Mouse (Mus musculus): ENCODE data around the gene Kcnn4. TPM values are rescaled to one million over a fixed set of nuclear protein-coding genes. Genes with fewer than 3 reads are reported as not detected.

Kcnn4 gene
- polyA plus RNA-seq, 2 experiments, result 90.2 to 113 TPM

- ATAC-seq (ENCODE audit: insufficient read depth) (peak; percentile 38; the same call in 1 of the 2 replicates), DNase-seq (ENCODE audit: low read depth in 3 of 3, low spot score in 3 of 3) (peak; percentile 60 to 68 (median 65))
- no peak overlapping the region for H3K4me2 ChIP-seq (ENCODE audit: low read depth)
- no peaks in the 10 kb centered on the region for H3K27me3 ChIP-seq (ENCODE audit: control insufficient read depth, insufficient read depth, low read length)
- no peaks in the 10 kb centered on the region for H3K9me3 ChIP-seq (ENCODE audit: control insufficient read depth, low read length)
- no peak overlapping the region for H3K4me3 ChIP-seq (ENCODE audit: insufficient read depth in 1 of 2, low read depth in 2 of 2, low read length in 2 of 2)
- peaks cover 18% of the 10 kb centered on the region for H3K36me3 ChIP-seq (replicated peaks; ENCODE audit: control insufficient read depth, insufficient read depth, low read depth)
- H3K9ac ChIP-seq (replicated peaks), result no peak overlapping the region
- H3K27ac ChIP-seq, result peak overlapping the region; percentile 26; the same call in 1 of the 2 replicates
- WGBS (ENCODE audit: insufficient replicate concordance), result 38% methylated on average over 5 of the region's 5 CpGs
- peaks cover 0 to 7% of the 10 kb centered on the region in 2 experiments; a peak in 1 of 4 replicates for H3K4me1 ChIP-seq (replicated peaks; ENCODE audit: control insufficient read depth in 2 of 2, insufficient read depth in 2 of 2, low read length in 1 of 2)
- no peak for TF ChIP-seq EP300 (IDR thresholded peaks at IDR 0.05; ENCODE audit: low read depth)
- peak; percentile 88 for TF ChIP-seq CTCF (IDR thresholded peaks at IDR 0.05; ENCODE audit: low read depth)
Measured at GRCm38 (mm10) chr7:24406528-24407344, 36.7 kb downstream of the Kcnn4 start.

GRCm38 (mm10) chr7:24408186-24408585 lies 38.1 kb downstream of the Kcnn4 start:
- H3K27ac ChIP-seq, result no peak overlapping the region
- no peak overlapping the region for H3K9ac ChIP-seq (replicated peaks)
- H3K4me2 ChIP-seq (ENCODE audit: low read depth), result no peak overlapping the region
- ATAC-seq (ENCODE audit: insufficient read depth), result no peak
- TF ChIP-seq EP300 (IDR thresholded peaks at IDR 0.05; ENCODE audit: low read depth) (no peak), CTCF (IDR thresholded peaks at IDR 0.05; ENCODE audit: low read depth) (no peak)
- 81% methylated on average over 9 of the region's 9 CpGs for WGBS (ENCODE audit: insufficient replicate concordance)
- H3K4me3 ChIP-seq (ENCODE audit: insufficient read depth in 1 of 2, low read depth in 2 of 2, low read length in 2 of 2), result no peak overlapping the region
- no peak for DNase-seq (ENCODE audit: low read depth in 3 of 3, low spot score in 3 of 3)
- H3K27me3 ChIP-seq (ENCODE audit: control insufficient read depth, insufficient read depth, low read length), result no peaks in the 10 kb centered on the region
- H3K36me3 ChIP-seq (replicated peaks; ENCODE audit: control insufficient read depth, insufficient read depth, low read depth), result peaks cover 18% of the 10 kb centered on the region
- H3K9me3 ChIP-seq (ENCODE audit: control insufficient read depth, low read length), result no peaks in the 10 kb centered on the region
- H3K4me1 ChIP-seq (replicated peaks; ENCODE audit: control insufficient read depth in 2 of 2, insufficient read depth in 2 of 2, low read length in 1 of 2), result peaks cover 0 to 7% of the 10 kb centered on the region in 2 experiments; a peak in 1 of 4 replicates

- H3K4me3 ChIP-seq (ENCODE audit: insufficient read depth in 1 of 2, low read depth in 2 of 2, low read length in 2 of 2), result no peak overlapping the region
- no peaks in the 10 kb centered on the region for H3K27me3 ChIP-seq (ENCODE audit: control insufficient read depth, insufficient read depth, low read length)
- 80% methylated on average over 6 of the region's 6 CpGs for WGBS (ENCODE audit: insufficient replicate concordance)
- H3K9ac ChIP-seq (replicated peaks), result no peak overlapping the region
- H3K9me3 ChIP-seq (ENCODE audit: control insufficient read depth, low read length), result no peaks in the 10 kb centered on the region
- TF ChIP-seq EP300 (IDR thresholded peaks at IDR 0.05; ENCODE audit: low read depth) (no peak), CTCF (IDR thresholded peaks at IDR 0.05; ENCODE audit: low read depth) (no peak)
- ATAC-seq (ENCODE audit: insufficient read depth), result no peak
- 0 out of 4 replicates have a peak, but pooled peaks cover 0 to 3% of the 10 kb centered on the region in 2 experiments for H3K4me1 ChIP-seq (replicated peaks; ENCODE audit: control insufficient read depth in 2 of 2, insufficient read depth in 2 of 2, low read length in 1 of 2)
- DNase-seq (ENCODE audit: low read depth in 3 of 3, low spot score in 3 of 3), result no peak
- no peak overlapping the region for H3K4me2 ChIP-seq (ENCODE audit: low read depth)
- H3K36me3 ChIP-seq (replicated peaks; ENCODE audit: control insufficient read depth, insufficient read depth, low read depth), result peaks cover 14% of the 10 kb centered on the region
- no peak overlapping the region for H3K27ac ChIP-seq
Measured at GRCm38 (mm10) chr7:24410123-24410522, 40.1 kb downstream of the Kcnn4 start.

GRCm38 (mm10) chr7:24410831-24411230 lies 40.8 kb downstream of the Kcnn4 start:
- TF ChIP-seq EP300 (IDR thresholded peaks at IDR 0.05; ENCODE audit: low read depth) (no peak), CTCF (IDR thresholded peaks at IDR 0.05; ENCODE audit: low read depth) (no peak)
- Histone ChIP-seq H3K4me3 (ENCODE audit: insufficient read depth in 1 of 2, low read depth in 2 of 2, low read length in 2 of 2) (no peak overlapping the region), H3K36me3 (replicated peaks; ENCODE audit: control insufficient read depth, insufficient read depth, low read depth) (peaks cover 8% of the 10 kb centered on the region), H3K27ac (no peak overlapping the region), H3K4me1 (replicated peaks; ENCODE audit: control insufficient read depth in 2 of 2, insufficient read depth in 2 of 2, low read length in 1 of 2) (0 out of 4 replicates have a peak, but pooled peaks cover 0 to 3% of the 10 kb centered on the region in 2 experiments), H3K9me3 (ENCODE audit: control insufficient read depth, low read length) (no peaks in the 10 kb centered on the region), H3K9ac (replicated peaks) (no peak overlapping the region), H3K4me2 (ENCODE audit: low read depth) (no peak overlapping the region), H3K27me3 (ENCODE audit: control insufficient read depth, insufficient read depth, low read length) (no peaks in the 10 kb centered on the region)
- ATAC-seq (ENCODE audit: insufficient read depth) (no peak), DNase-seq (ENCODE audit: low read depth in 3 of 3, low spot score in 3 of 3) (no peak)
- 64% methylated on average over 3 of the region's 3 CpGs for WGBS (ENCODE audit: insufficient replicate concordance)

- no peaks in the 10 kb centered on the region for H3K4me1 ChIP-seq (replicated peaks; ENCODE audit: control insufficient read depth in 2 of 2, insufficient read depth in 2 of 2, low read length in 1 of 2)
- no peaks in the 10 kb centered on the region for H3K27me3 ChIP-seq (ENCODE audit: control insufficient read depth, insufficient read depth, low read length)
- H3K27ac ChIP-seq, result no peak overlapping the region
- no peak overlapping the region for H3K4me3 ChIP-seq (ENCODE audit: insufficient read depth in 1 of 2, low read depth in 2 of 2, low read length in 2 of 2)
- no peak for ATAC-seq (ENCODE audit: insufficient read depth)
- no peak for DNase-seq (ENCODE audit: low read depth in 3 of 3, low spot score in 3 of 3)
- H3K36me3 ChIP-seq (replicated peaks; ENCODE audit: control insufficient read depth, insufficient read depth, low read depth), result peaks cover under 1% of the 10 kb centered on the region; the same call in 1 of the 2 replicates
- TF ChIP-seq EP300 (IDR thresholded peaks at IDR 0.05; ENCODE audit: low read depth) (no peak), CTCF (IDR thresholded peaks at IDR 0.05; ENCODE audit: low read depth) (no peak)
- H3K4me2 ChIP-seq (ENCODE audit: low read depth), result no peak overlapping the region
- no peaks in the 10 kb centered on the region for H3K9me3 ChIP-seq (ENCODE audit: control insufficient read depth, low read length)
- 54% methylated on average over 3 of the region's 3 CpGs for WGBS (ENCODE audit: insufficient replicate concordance)
- no peak overlapping the region for H3K9ac ChIP-seq (replicated peaks)
Measured at GRCm38 (mm10) chr7:24413630-24414029, 43.6 kb downstream of the Kcnn4 start.

Measured in liver, embryonic 14.5 days (tissue).